Mouse (Mus musculus) testis, adult 2 months (tissue): Measurements from ENCODE around the gene Bid. TPM values are rescaled to one million over a fixed set of nuclear protein-coding genes. Genes with fewer than 3 reads are reported as not detected.

ENCODE experiments used
- H3K27ac ChIP-seq: fragments of 200-500 bp; 2 replicates; pipeline ENCODE4 v1.5.1; 2012; ENCODE audit warnings: low read depth, low read length; ENCODE audit not compliant: control insufficient read depth, insufficient read depth
- H3K27me3 ChIP-seq: fragments of 200-500 bp; 2 replicates; pipeline ENCODE4 v1.6.1; 2012; ENCODE audit warnings: mild to moderate bottlenecking, low read length, moderate library complexity; ENCODE audit not compliant: control insufficient read depth, insufficient read depth
- H3K36me3 ChIP-seq: fragments of 200-500 bp; 2 replicates; pipeline ENCODE4 v1.6.1; 2012; ENCODE audit warnings: mild to moderate bottlenecking, low read length; ENCODE audit not compliant: control insufficient read depth, insufficient read depth
- H3K4me1 ChIP-seq: fragments of 200-500 bp; 2 replicates; pipeline ENCODE4 v1.6.1; 2012; ENCODE audit warnings: low read length; ENCODE audit not compliant: control insufficient read depth, insufficient read depth
- H3K4me3 ChIP-seq: fragments of 200-500 bp; 2 replicates; pipeline ENCODE4 v1.5.1; 2012; ENCODE audit warnings: low read depth, mild to moderate bottlenecking, low read length, moderate library complexity, mixed read lengths; ENCODE audit not compliant: control insufficient read depth
- CTCF ChIP-seq: fragments of 200-500 bp; IDR thresholded peaks from 2 replicates; pipeline ENCODE4 v1.5.1; 2012; ENCODE audit warnings: low read depth, mild to moderate bottlenecking, inconsistent platforms, low read length, moderate library complexity; ENCODE audit not compliant: control insufficient read depth, insufficient read depth, insufficient replicate concordance
- POLR2A ChIP-seq: fragments of 200-500 bp; IDR thresholded peaks from 2 replicates; pipeline ENCODE4 v1.6.1; 2012; ENCODE audit warnings: low read depth, mild to moderate bottlenecking, inconsistent platforms, low read length, moderate library complexity; ENCODE audit not compliant: control insufficient read depth
- polyA plus RNA-seq: library from polyadenylated mRNA; depleted of rRNA; stranded (reverse); fragments of >200 nt; gene quantifications from 2 replicates; pipeline ENCODE4 v1.2.3, GENCODE M21; 2012

The Bid gene
- polyA plus RNA-seq, 1 experiment = 2.6 TPM

DNA sequence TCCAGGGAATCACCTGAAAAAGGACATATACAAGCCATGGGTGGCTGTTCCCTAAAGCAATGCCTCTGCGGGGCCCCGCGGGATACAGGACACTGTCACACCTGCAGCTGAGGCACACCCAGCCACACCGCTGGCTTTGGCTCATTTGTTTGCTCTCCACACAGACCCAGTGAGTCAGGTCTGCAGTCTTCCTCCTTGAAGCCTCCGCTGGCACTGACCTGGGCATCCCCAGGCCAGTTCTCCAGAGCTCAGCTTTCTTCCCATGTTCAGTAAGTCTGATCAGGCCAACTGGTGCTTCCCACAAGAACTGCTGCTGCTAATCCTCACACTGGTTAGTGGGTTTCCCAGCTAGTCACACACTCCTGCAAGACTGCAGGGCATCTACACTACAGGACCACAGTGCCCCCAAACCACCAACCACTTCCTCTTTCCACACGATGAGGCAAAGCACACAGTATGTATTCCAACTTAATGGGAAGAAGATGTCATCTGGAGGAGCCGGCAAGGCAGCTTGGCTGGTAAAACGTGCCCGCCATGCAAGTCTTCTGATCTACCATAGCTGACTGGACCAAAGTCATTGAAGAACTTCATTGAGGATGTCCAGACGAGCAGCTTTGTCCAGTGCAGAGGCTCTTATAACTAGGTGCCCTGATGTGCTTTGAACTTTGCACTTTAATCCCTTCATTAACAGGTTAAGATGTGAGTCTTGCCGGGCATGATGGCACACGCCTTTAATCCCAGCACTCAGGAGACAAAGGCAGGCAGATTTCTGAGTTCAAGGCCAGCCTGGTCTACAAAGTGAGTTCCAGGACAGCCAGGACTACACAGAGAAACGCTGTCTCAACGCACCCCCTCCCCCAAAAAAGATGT, 14.6 kb downstream of the Bid start:
- TF ChIP-seq CTCF (no peak), POLR2A (no peak)
- no peaks in the 10 kb centered on the region for H3K36me3 ChIP-seq
- H3K4me1 ChIP-seq = no peaks in the 10 kb centered on the region
- no peak overlapping the region for H3K27ac ChIP-seq
- H3K27me3 ChIP-seq = no peaks in the 10 kb centered on the region
- H3K4me3 ChIP-seq = no peak overlapping the region

GRCm38 (mm10) chr6:120898188-120898833, 18.3 kb downstream of the Bid start:
- Histone ChIP-seq H3K36me3 (no peaks in the 10 kb centered on the region), H3K4me1 (no peaks in the 10 kb centered on the region), H3K27me3 (no peaks in the 10 kb centered on the region), H3K4me3 (no peak overlapping the region), H3K27ac (no peak overlapping the region)
- TF ChIP-seq CTCF = peak; percentile 86; the same call in 1 of the 2 replicates
- no peak for TF ChIP-seq POLR2A

GRCm38 (mm10) chr6:120894524-120894923, 22.1 kb downstream of the Bid start:
- no peak overlapping the region for H3K4me3 ChIP-seq
- H3K36me3 ChIP-seq = peaks cover 1% of the 10 kb centered on the region; the same call in 1 of the 2 replicates
- H3K4me1 ChIP-seq = no peaks in the 10 kb centered on the region
- no peak overlapping the region for H3K27ac ChIP-seq
- no peaks in the 10 kb centered on the region for H3K27me3 ChIP-seq
- TF ChIP-seq CTCF = no peak
- no peak for TF ChIP-seq POLR2A

DNA sequence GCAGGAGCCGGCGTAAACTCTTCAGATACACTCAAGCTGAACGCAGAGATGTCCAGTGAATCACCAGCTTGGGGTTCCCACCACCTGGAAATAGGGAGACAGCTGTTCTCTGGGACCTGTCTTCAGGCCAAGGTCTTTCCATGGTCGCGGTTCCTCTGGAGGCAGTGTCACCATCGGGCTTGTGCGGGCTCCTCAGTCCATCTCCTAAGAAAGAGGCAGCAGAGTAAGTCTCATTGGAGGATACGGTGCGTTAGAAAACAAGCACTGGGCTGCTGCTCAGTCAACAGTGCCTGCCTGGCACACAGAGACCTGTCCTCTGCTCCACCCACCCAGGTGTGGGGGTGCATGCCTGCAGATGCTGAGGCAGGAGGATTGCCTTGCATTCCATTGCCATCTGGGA, 22.6 kb downstream of the Bid start:
- Histone ChIP-seq H3K4me3 (no peak overlapping the region), H3K4me1 (no peaks in the 10 kb centered on the region), H3K36me3 (peaks cover 1% of the 10 kb centered on the region; the same call in 1 of the 2 replicates), H3K27ac (no peak overlapping the region), H3K27me3 (no peaks in the 10 kb centered on the region)
- no peak for TF ChIP-seq POLR2A
- no peak for TF ChIP-seq CTCF

GRCm38 (mm10) chr6:120886696-120887095, 30.0 kb downstream of the Bid start:
- no peaks in the 10 kb centered on the region for H3K4me1 ChIP-seq
- TF ChIP-seq CTCF (no peak), POLR2A (no peak)

DNA sequence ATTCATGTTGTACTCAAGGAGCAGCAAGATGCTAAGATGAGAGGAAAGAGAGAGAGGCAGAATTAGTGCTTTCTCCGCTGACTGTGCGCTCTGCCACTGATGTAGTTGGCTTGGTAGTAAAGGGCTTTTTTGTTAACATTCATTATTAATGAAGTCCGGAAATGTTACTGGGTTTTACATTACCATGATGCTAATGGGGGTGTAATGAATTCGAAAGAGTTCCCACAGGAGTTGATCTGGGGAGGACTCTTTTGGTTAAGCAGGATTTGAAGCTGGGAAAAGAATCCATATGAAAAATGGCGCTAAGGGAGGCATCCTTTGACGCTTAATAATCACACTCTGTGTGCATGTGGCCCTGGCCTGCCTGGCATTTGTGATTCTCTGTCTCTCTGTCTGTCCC, 32.2 kb downstream of the Bid start:
- TF ChIP-seq POLR2A (no peak), CTCF (no peak)
- H3K36me3 ChIP-seq = no peaks in the 10 kb centered on the region; the same call in 1 of the 2 replicates
- H3K27ac ChIP-seq = no peak overlapping the region

More at GRCm38 (mm10) chr6:120886696-120887095, 30.0 kb downstream of the Bid start:
- H3K4me3 ChIP-seq = no peak overlapping the region
- no peak overlapping the region for H3K27ac ChIP-seq
- no peaks in the 10 kb centered on the region for H3K27me3 ChIP-seq
- peaks cover 1% of the 10 kb centered on the region for H3K36me3 ChIP-seq

GRCm38 (mm10) chr6:120879046-120879445, 37.6 kb downstream of the Bid start:
- no peaks in the 10 kb centered on the region for H3K27me3 ChIP-seq
- no peak overlapping the region for H3K4me3 ChIP-seq
- H3K36me3 ChIP-seq = no peaks in the 10 kb centered on the region
- TF ChIP-seq CTCF (no peak), POLR2A (no peak)
- no peaks in the 10 kb centered on the region for H3K4me1 ChIP-seq
- no peak overlapping the region for H3K27ac ChIP-seq

More for the DNA sequence above, 32.2 kb downstream of the Bid start:
- no peaks in the 10 kb centered on the region for H3K27me3 ChIP-seq
- no peaks in the 10 kb centered on the region for H3K4me1 ChIP-seq
- H3K4me3 ChIP-seq = no peak overlapping the region
